Comparison of ENCODE assay signal across 28 mouse cellular contexts in genomic region chr9:6517194-6517593, GRCm38 (mm10).
A peak's percentile ranks its signal among the peaks of the same experiment; 100 is the strongest.
DNase-seq lines count a peak whose midpoint lies in the region; ATAC-seq and TF ChIP-seq lines count a peak whose summit lies in the region.
"Had no signal": no experiment of that assay in that cellular context is flagged by ENCODE, and none has a peak within 500 bp of the region (broad histone marks: within the 10 kb centered on the region; RNA-seq: fewer than 3 reads in every experiment).

No protein-coding gene starts in this region.

- no peak overlapping the region for H3K9ac ChIP-seq in hindbrain, embryonic 11.5 days (ENCODE audit: low read depth, low read length)
- no peak overlapping the region for H3K9ac ChIP-seq in hindbrain, postnatal 0 days (replicated peaks; ENCODE audit: low read length)
- H3K9ac ChIP-seq in midbrain, embryonic 11.5 days (ENCODE audit: low read length) = no peak overlapping the region
- H3K9ac ChIP-seq in midbrain, embryonic 14.5 days (replicated peaks; ENCODE audit: low read length) = no peak overlapping the region
- H3K9ac ChIP-seq: embryonic facial prominence, embryonic 13.5 days; embryonic facial prominence, embryonic 15.5 days; forebrain, embryonic 12.5 days had no signal

- no peaks in the 10 kb centered on the region for H3K27me3 ChIP-seq in hindbrain, embryonic 11.5 days (ENCODE audit: control insufficient read depth, insufficient read depth, low read length)
- no peaks in the 10 kb centered on the region for H3K27me3 ChIP-seq in hindbrain, postnatal 0 days (ENCODE audit: insufficient read depth, low read length)
- H3K27me3 ChIP-seq in midbrain, embryonic 11.5 days (ENCODE audit: control insufficient read depth, insufficient read depth, low read length) = no peaks in the 10 kb centered on the region
- H3K27me3 ChIP-seq in midbrain, embryonic 14.5 days (ENCODE audit: control insufficient read depth, insufficient read depth, low read length) = no peaks in the 10 kb centered on the region
- H3K27me3 ChIP-seq: CH12.LX; embryonic facial prominence, embryonic 13.5 days; embryonic facial prominence, embryonic 15.5 days; forebrain, embryonic 12.5 days; Patski had no signal

- no peaks in the 10 kb centered on the region for H3K9me3 ChIP-seq in hindbrain, embryonic 11.5 days (ENCODE audit: control insufficient read depth, low read length)
- no peaks in the 10 kb centered on the region for H3K9me3 ChIP-seq in hindbrain, postnatal 0 days (ENCODE audit: low read length)
- H3K9me3 ChIP-seq in midbrain, embryonic 11.5 days (ENCODE audit: control insufficient read depth, low read length) = no peaks in the 10 kb centered on the region
- H3K9me3 ChIP-seq in midbrain, embryonic 14.5 days (ENCODE audit: control insufficient read depth, low read length) = no peaks in the 10 kb centered on the region
- H3K9me3 ChIP-seq: embryonic facial prominence, embryonic 13.5 days; embryonic facial prominence, embryonic 15.5 days; forebrain, embryonic 10.5 days; forebrain, embryonic 12.5 days; G1E had no signal

- no peak overlapping the region for H3K27ac ChIP-seq in hindbrain, embryonic 11.5 days (ENCODE audit: low read depth, low read length)
- H3K27ac ChIP-seq in hindbrain, postnatal 0 days = no peak overlapping the region
- H3K27ac ChIP-seq in midbrain, embryonic 11.5 days (ENCODE audit: low read depth, low read length) = no peak overlapping the region
- H3K27ac ChIP-seq in midbrain, embryonic 14.5 days (replicated peaks; ENCODE audit: low read depth, low read length) = no peak overlapping the region
- H3K27ac ChIP-seq: embryonic facial prominence, embryonic 13.5 days; embryonic facial prominence, embryonic 15.5 days; forebrain, embryonic 10.5 days; forebrain, embryonic 12.5 days had no signal

- TF ChIP-seq POLR2A in brain, embryonic 14.5 days (IDR thresholded peaks at IDR 0.05; ENCODE audit: borderline replicate concordance, extremely low read depth, insufficient read depth, insufficient read length, poor library complexity, severe bottlenecking) = no peak

- no peak overlapping the region for H3K4me2 ChIP-seq in hindbrain, embryonic 11.5 days (replicated peaks; ENCODE audit: low read depth, low read length)
- H3K4me2 ChIP-seq in hindbrain, postnatal 0 days (ENCODE audit: low read depth, low read length) = no peak overlapping the region
- no peak overlapping the region for H3K4me2 ChIP-seq in midbrain, embryonic 11.5 days
- no peak overlapping the region for H3K4me2 ChIP-seq in midbrain, embryonic 14.5 days (ENCODE audit: low read length)
- H3K4me2 ChIP-seq: embryonic facial prominence, embryonic 13.5 days; embryonic facial prominence, embryonic 15.5 days; forebrain, embryonic 12.5 days had no signal

- peak; percentile 53; the same call in 1 of the 2 replicates for ATAC-seq in hindbrain, embryonic 11.5 days (ENCODE audit: low FRiP score)
- no peak for ATAC-seq in hindbrain, postnatal 0 days
- ATAC-seq in midbrain, embryonic 11.5 days (ENCODE audit: low FRiP score) = 0 out of 2 replicates have a peak, but pooled peaks have one; percentile 44
- no peak for ATAC-seq in midbrain, embryonic 14.5 days (ENCODE audit: low FRiP score, low TSS enrichment)
- ATAC-seq: activated CD4-positive, CD25-positive, alpha-beta regulatory T cell, adult 4 months; CD4-positive, CD25-positive, alpha-beta regulatory T cell, adult 4 months; forebrain, embryonic 14.5 days; forebrain, embryonic 16.5 days; Patski had no signal

- no peak for DNase-seq in hindbrain, embryonic 11.5 days (ENCODE audit: low spot score)
- no peak for DNase-seq in hindbrain, postnatal 0 days (ENCODE audit: low spot score)
- no peak for DNase-seq in midbrain, embryonic 11.5 days (ENCODE audit: low spot score, missing footprints)
- DNase-seq in midbrain, embryonic 14.5 days = no peak
- peak; percentile 8 for DNase-seq in brain, embryonic 14.5 days (ENCODE audit: low read depth)
- DNase-seq: adrenal gland, adult 8-10 months; adrenal gland, postnatal 14 days; adrenal gland, postnatal 36 days; B cell, adult 2 months; cerebellum, adult 11 months; cerebellum, adult 18-20 months; cerebellum, adult 8-10 months; cerebellum, adult 9-11 months; cerebellum, postnatal 14 days; cerebellum, postnatal 36 days; embryo, embryonic 11 days had no signal

- H3K36me3 ChIP-seq in hindbrain, embryonic 11.5 days (ENCODE audit: control insufficient read depth, insufficient read depth, low read length) = no peaks in the 10 kb centered on the region
- H3K36me3 ChIP-seq in hindbrain, postnatal 0 days (ENCODE audit: insufficient read depth, low read length) = no peaks in the 10 kb centered on the region
- H3K36me3 ChIP-seq in midbrain, embryonic 11.5 days (ENCODE audit: control insufficient read depth, insufficient read depth, low read length) = no peaks in the 10 kb centered on the region
- H3K36me3 ChIP-seq in midbrain, embryonic 14.5 days (ENCODE audit: control insufficient read depth, insufficient read depth, low read length) = no peaks in the 10 kb centered on the region
- H3K36me3 ChIP-seq: embryonic facial prominence, embryonic 13.5 days; embryonic facial prominence, embryonic 15.5 days; forebrain, embryonic 10.5 days; forebrain, embryonic 12.5 days; G1E had no signal

- no peaks in the 10 kb centered on the region for H3K4me1 ChIP-seq in hindbrain, embryonic 11.5 days (replicated peaks; ENCODE audit: control insufficient read depth, insufficient read depth, low read length)
- H3K4me1 ChIP-seq in hindbrain, postnatal 0 days (ENCODE audit: insufficient read depth, low read length) = no peaks in the 10 kb centered on the region
- no peaks in the 10 kb centered on the region for H3K4me1 ChIP-seq in midbrain, embryonic 11.5 days (ENCODE audit: control insufficient read depth, insufficient read depth, low read length)
- no peaks in the 10 kb centered on the region for H3K4me1 ChIP-seq in midbrain, embryonic 14.5 days (ENCODE audit: control insufficient read depth, insufficient read depth, low read length)
- H3K4me1 ChIP-seq: embryonic facial prominence, embryonic 13.5 days; embryonic facial prominence, embryonic 15.5 days; forebrain, embryonic 10.5 days; forebrain, embryonic 12.5 days had no signal

- WGBS in hindbrain, embryonic 11.5 days = 50% methylated on average over 2 of the region's 2 CpGs
- 52% methylated on average over 2 of the region's 2 CpGs for WGBS in hindbrain, postnatal 0 days
- 62% methylated on average over 2 of the region's 2 CpGs for WGBS in midbrain, embryonic 11.5 days
- WGBS in midbrain, embryonic 14.5 days = 62% methylated on average over 2 of the region's 2 CpGs

- no peak for TF ChIP-seq CTCF in hindbrain, postnatal 0 days (IDR thresholded peaks at IDR 0.05; ENCODE audit: low read depth)
- TF ChIP-seq CTCF in brain, embryonic 14.5 days (IDR thresholded peaks at IDR 0.05; ENCODE audit: borderline replicate concordance, extremely low read depth, insufficient read depth, insufficient read length) = no peak

- H3K4me3 ChIP-seq in hindbrain, embryonic 11.5 days (ENCODE audit: low read depth, low read length) = no peak overlapping the region
- no peak overlapping the region for H3K4me3 ChIP-seq in hindbrain, postnatal 0 days (ENCODE audit: low read length)
- H3K4me3 ChIP-seq in midbrain, embryonic 11.5 days (ENCODE audit: low read depth, low read length) = no peak overlapping the region
- H3K4me3 ChIP-seq in midbrain, embryonic 14.5 days (replicated peaks; ENCODE audit: low read depth, low read length) = no peak overlapping the region
- H3K4me3 ChIP-seq: embryonic facial prominence, embryonic 13.5 days; embryonic facial prominence, embryonic 15.5 days; erythroblast, embryonic 14.5 days; forebrain, embryonic 10.5 days; forebrain, embryonic 12.5 days had no signal

Comparison
In these comparisons a context has a peak if more than half of its experiments do, and no peak if none do; other contexts are left out.
1. ATAC-seq: peak in hindbrain, embryonic 11.5 days (single experiment) and midbrain, embryonic 11.5 days (single experiment); none in hindbrain, postnatal 0 days (single experiment) and midbrain, embryonic 14.5 days (single experiment).